Mouse (Mus musculus): ENCODE data around the gene Ankrd44. TPM values are rescaled to one million over a fixed set of nuclear protein-coding genes. Genes with fewer than 3 reads are reported as not detected.

Ankrd44 gene
- total RNA-seq, 2 experiments from 2014 or later, result 12.1 to 12.8 TPM

DNA sequence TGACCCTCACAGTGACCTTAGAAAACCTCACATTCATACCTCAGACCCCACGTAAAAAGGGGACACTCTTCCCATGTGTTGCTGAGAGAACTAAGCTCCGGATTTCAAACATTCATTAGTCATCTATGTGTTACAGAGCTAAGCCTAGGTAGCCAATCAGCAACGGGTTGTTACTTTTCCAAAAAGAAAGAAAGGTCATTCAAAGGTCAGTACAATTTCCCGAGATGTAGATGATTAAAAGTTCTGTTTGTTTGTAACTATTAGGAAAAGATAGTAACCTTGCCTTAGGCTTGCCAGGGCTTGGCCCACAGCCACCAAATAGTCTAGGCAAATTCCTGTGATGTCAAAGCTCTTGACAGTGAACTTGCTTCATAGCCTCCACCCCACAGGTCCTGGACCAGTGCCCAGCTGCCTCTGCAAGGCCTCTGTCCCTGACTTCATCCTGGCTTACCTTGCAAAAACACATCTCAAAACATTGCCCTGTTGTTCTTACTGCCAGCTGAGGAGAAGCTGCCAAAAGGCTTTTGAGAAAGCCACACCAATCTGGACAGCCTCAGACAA, 99.7 kb downstream of the Ankrd44 start:
- DNase-seq (ENCODE audit: low spot score), result peak; percentile 71
- intact Hi-C loops (cut with DNase I), result loop anchor here (2.0 to 5.0 kb wide), 3 partner anchors 34 to 158 kb away; no protein-coding TSS in a partner anchor

DNA sequence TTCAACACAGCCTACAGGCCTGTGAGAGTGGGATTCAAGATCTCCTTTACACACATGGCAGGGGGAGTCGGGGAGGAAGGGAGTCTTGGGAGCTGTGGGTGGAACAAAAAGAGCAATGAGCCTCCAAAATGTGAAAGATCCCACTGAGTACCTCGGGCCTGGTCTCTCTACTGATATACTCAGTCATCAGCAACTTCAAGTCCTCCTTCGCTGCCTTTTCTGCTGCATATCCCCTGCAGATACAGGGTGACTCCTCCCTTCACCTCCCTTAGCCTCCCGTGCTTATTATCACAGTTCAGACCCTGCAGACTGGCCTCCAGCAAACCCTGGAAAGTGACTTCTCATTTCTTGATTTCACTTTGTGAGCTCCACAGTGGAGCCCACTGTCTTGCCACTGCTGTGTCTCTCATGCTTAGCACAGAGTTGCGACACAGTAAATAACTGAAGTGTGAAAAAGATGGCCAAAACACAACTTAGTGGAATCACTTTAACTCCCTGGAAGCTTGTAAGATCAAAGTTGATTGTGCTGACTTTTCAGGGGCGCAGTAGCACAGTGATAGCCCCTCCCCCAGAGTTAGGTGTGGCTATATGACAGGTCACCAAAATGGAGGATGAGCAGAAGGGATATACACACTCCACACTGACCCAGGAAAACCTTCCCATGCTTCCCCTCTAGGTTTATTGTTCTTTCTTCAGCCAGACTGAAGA, 100.3 kb downstream of the Ankrd44 start:
- intact Hi-C loops (cut with DNase I), result loop anchor here (2.0 to 5.0 kb wide), 3 partner anchors 34 to 157 kb away; no protein-coding TSS in a partner anchor
- DNase-seq (ENCODE audit: low spot score), result no peak

DNA sequence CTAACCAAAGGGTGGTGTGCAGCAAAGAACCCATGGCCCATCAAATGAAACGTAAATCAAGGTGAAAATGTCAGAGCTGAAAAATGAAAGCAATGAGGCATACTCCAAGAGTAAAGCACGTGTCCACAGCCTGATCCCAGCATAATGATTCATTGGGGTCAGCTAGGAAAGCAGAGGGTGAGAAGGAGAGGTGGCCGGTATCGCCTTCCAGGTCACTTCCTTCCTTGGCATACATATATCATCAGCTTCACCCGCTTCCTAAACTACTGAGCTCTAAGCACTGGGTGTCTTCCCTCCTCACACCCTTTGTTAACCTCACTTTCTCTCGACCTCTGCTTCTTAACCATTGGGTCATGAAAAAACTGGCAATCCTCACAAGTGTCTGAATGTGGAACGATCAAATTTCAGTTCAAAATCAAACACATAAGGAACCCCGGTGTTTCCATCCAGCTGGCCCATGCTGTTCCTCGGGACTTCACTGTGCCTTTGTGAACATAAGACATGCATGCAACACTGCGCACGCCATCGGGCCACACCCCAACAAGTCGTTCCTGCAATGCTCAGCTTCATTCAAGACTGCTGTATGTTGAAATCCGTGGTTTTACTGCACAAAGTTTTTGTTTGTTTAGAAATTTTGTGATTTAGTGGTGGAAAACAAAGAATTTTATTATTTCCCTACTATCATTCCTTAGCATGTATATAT, 101.9 kb downstream of the Ankrd44 start:
- intact Hi-C loops (cut with DNase I), result no loop called here
- DNase-seq (ENCODE audit: low spot score), result no peak

GRCm38 (mm10) chr1:54821797-54822196, 104.4 kb downstream of the Ankrd44 start:
- DNase-seq (ENCODE audit: low spot score), result no peak
- intact Hi-C loops (cut with DNase I), result no loop called here

GRCm38 (mm10) chr1:54815206-54815855, 110.9 kb downstream of the Ankrd44 start:
- intact Hi-C loops (cut with DNase I), result no loop called here
- DNase-seq (ENCODE audit: low spot score), result no peak

DNA sequence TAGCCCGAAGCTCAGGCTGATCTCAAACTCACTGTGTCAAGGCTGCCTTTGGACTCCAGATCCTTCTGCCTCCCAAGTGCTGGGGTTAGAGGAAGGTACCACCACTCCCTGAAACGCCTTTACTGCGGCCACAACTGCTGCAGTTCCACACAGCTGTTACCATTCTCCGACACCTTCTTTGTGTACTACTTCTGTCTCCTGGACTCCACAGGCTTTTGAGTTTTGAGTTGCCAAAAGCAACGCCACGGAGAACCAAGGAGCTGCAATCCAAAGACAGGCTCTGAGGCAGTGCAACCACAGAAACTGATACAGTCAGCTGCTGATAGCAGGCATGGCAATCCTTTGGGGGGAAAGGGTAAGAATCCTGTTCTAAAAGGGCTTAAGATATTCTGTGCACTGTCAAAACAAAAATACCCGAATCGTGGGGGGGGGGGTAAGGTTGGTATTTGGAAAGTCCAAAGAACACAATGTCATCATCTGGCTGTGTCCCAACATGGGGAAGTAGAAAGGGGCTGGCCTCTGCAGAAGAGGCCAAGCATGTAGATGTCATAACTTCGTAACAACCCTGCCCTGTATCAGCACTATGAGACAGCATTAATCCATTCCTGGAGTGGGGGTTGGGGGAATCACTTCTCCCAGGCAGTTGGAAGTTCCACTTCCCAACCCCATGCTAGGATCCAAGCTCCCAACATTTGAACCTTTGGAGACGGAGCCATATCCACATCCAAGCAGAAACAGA, 116.2 kb downstream of the Ankrd44 start:
- intact Hi-C loops (cut with DNase I), result no loop called here
- DNase-seq (ENCODE audit: low spot score), result no peak

DNA sequence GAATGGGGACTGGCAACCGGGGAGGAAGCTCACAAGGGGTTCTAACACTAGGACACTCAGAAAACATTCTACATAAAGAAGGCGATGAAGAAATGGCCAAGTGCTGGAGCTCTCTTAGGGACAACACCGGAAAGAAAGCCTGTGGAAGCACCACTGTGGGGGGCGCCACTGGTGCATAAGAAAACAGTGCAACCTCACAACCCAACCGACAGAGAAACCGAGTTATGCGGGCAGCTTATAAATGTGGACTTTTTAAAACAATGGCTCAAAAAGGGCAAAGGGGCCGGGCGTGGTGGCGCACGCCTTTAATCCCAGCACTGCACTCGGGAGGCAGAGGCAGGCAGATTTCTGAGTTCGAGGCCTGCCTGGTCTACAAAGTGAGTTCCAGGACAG, 117.1 kb downstream of the Ankrd44 start:
- intact Hi-C loops (cut with DNase I), result no loop called here
- DNase-seq (ENCODE audit: low spot score), result no peak

- no peak for DNase-seq (ENCODE audit: low spot score)
- intact Hi-C loops (cut with DNase I), result no loop called here
Measured at GRCm38 (mm10) chr1:54808401-54809097, 117.6 kb downstream of the Ankrd44 start.

GRCm38 (mm10) chr1:54807832-54808231, 118.4 kb downstream of the Ankrd44 start:
- DNase-seq (ENCODE audit: low spot score), result no peak
- intact Hi-C loops (cut with DNase I), result no loop called here

DNA sequence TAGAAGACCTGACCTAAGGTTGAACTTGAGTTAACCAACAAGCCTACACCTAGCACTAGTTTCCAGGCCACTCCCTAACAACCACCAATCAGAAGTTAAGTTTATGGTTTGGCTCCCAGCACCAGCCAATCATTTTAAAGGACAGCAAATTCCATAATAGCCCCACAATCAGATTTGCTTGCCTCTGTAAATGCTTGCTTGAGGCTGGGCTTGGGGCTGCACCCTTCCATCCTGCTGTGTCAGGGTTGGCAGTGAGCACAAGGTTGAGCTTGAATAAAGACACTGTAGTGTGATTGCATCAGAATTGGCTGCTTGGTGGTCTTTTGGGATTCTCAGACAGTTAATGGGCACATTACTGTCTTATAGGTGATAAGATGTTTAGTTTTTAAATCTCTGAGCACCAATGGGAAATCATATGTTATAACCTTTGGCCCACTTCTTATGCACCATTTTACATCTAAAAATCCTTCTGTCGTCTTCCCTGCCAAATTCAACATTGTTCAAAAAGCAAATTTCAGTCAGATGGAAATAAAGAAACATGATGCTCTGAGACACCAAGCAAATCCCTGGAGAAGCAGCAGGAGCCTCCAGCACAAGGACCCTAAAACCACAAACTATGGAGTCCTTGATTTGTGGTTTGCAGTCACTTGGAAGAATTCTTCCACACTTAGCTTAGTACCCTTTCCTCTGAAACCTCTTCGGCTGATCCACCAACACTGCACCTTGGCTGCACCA, 119.9 kb downstream of the Ankrd44 start:
- intact Hi-C loops (cut with DNase I), result no loop called here
- no peak for DNase-seq (ENCODE audit: low spot score)

- no peak for DNase-seq (ENCODE audit: low spot score)
- intact Hi-C loops (cut with DNase I), result no loop called here
Measured at GRCm38 (mm10) chr1:54804406-54804805, 121.8 kb downstream of the Ankrd44 start.

- intact Hi-C loops (cut with DNase I), result no loop called here
- no peak for DNase-seq (ENCODE audit: low spot score)
Measured at GRCm38 (mm10) chr1:54802703-54803102, 123.5 kb downstream of the Ankrd44 start.

DNA sequence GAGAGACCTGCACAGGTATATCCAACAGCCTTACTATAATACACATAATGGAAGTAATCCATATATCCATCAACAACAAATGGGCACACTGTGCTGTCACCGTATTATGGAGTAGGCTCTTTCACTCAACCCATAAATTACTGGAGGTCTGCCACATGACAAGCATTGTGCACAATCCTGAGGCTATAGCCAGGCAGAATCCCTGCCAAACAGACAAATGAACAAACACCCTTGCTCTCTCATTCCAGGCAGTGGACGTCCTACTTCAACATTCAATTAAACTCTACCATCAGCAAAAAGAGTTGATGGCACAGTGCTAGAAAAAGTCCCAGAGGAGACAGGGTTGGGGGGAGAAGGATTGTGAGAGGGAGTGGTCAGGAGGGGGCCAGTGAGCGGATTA, 124.9 kb downstream of the Ankrd44 start:
- no peak for DNase-seq (ENCODE audit: low spot score)
- intact Hi-C loops (cut with DNase I), result no loop called here

GRCm38 (mm10) chr1:54799421-54799820, 126.8 kb downstream of the Ankrd44 start:
- DNase-seq (ENCODE audit: low spot score), result no peak
- intact Hi-C loops (cut with DNase I), result loop anchor here (5.0 kb wide), 1 partner anchor 37 kb away; no protein-coding TSS in a partner anchor

GRCm38 (mm10) chr1:54798415-54798814, 127.8 kb downstream of the Ankrd44 start:
- intact Hi-C loops (cut with DNase I), result loop anchor here (5.0 kb wide), 1 partner anchor 36 kb away; no protein-coding TSS in a partner anchor
- no peak for DNase-seq (ENCODE audit: low spot score)

- intact Hi-C loops (cut with DNase I), result loop anchor here (5.0 kb wide), 3 partner anchors 32 to 107 kb away; no protein-coding TSS in a partner anchor
- DNase-seq (ENCODE audit: low spot score), result no peak
Measured at GRCm38 (mm10) chr1:54794709-54795108, 131.5 kb downstream of the Ankrd44 start.

- no peak for DNase-seq (ENCODE audit: low spot score)
- intact Hi-C loops (cut with DNase I), result loop anchor here (5.0 kb wide), 2 partner anchors 36 to 104 kb away; no protein-coding TSS in a partner anchor
Measured at GRCm38 (mm10) chr1:54791406-54791805, 134.8 kb downstream of the Ankrd44 start.

DNA sequence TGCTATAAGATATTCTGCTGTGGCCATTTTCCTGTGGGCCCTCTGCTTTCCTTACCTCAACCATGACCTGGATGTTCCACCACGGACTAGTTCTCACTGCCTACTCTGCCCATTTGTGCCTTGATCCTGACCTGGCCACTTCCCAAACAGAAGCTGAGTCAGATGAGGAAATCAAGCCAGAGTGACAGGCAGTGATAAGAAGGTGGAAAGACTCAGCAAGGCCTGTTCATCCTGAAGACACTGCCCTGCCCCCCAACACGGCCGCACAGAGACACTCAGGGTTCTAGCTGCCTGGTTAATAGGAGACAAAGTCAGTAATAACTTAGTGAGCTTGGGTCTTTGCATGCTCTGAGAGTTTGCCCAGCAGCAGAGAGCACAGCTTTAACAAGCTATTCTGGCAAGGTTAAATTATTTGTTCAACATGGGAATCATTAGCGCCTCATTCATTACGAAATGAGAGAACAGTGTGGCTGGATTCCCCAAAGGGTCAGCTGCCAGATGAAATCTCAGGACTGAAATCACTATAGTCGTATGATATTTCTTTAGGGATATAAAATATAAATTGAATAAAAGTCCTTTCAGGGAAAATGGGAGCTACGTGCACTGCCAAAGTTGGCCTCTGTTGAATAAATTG, 136.7 kb downstream of the Ankrd44 start:
- intact Hi-C loops (cut with DNase I), result no loop called here
- DNase-seq (ENCODE audit: low spot score), result no peak
